Mouse (Mus musculus) adipocyte (in vitro differentiated cells): ENCODE results near the gene Samd8.

ENCODE experiments used
- DNase-seq: peaks from one replicate; pipeline ENCODE4 v3.0.0-alpha.2; 2016; ENCODE audit warnings: low spot score

The Samd8 gene

GRCm38 (mm10) chr14:21746251-21746650, 4.1 kb upstream of the Samd8 start:
- DNase-seq = no peak

GRCm38 (mm10) chr14:21746846-21747245, 3.5 kb upstream of the Samd8 start:
- DNase-seq = no peak

- DNase-seq = no peak
Measured at GRCm38 (mm10) chr14:21747436-21748141, 2.7 kb upstream of the Samd8 start.

- peak; percentile 45 for DNase-seq
Measured at GRCm38 (mm10) chr14:21748142-21748870, 2.0 kb upstream of the Samd8 start.

GRCm38 (mm10) chr14:21750881-21751542, 681 bp downstream of the Samd8 start, which contains the start of gene Dusp13:
Gene Dusp13 (minus strand): TSS chr14:21751181.
- peak; percentile 60 for DNase-seq

GRCm38 (mm10) chr14:21752411-21752810, 2.1 kb downstream of the Samd8 start:
- DNase-seq = no peak

- no peak for DNase-seq
Measured at GRCm38 (mm10) chr14:21753367-21753766, 3.0 kb downstream of the Samd8 start.

GRCm38 (mm10) chr14:21761560-21761959, 11.2 kb downstream of the Samd8 start:
- no peak for DNase-seq

- DNase-seq = no peak
Measured at GRCm38 (mm10) chr14:21763736-21764135, 13.4 kb downstream of the Samd8 start.

- no peak for DNase-seq
Measured at GRCm38 (mm10) chr14:21764646-21765045, 14.3 kb downstream of the Samd8 start.

GRCm38 (mm10) chr14:21765754-21766397, 15.5 kb downstream of the Samd8 start:
- no peak for DNase-seq

- DNase-seq = no peak
Measured at GRCm38 (mm10) chr14:21766398-21766958, 16.1 kb downstream of the Samd8 start.

GRCm38 (mm10) chr14:21772506-21773281, 22.4 kb downstream of the Samd8 start:
- DNase-seq = no peak

GRCm38 (mm10) chr14:21773946-21774345, 23.6 kb downstream of the Samd8 start:
- DNase-seq = no peak

GRCm38 (mm10) chr14:21776201-21776600, 25.9 kb downstream of the Samd8 start:
- no peak for DNase-seq

- DNase-seq = no peak
Measured at GRCm38 (mm10) chr14:21786500-21786899, 36.2 kb downstream of the Samd8 start.

- no peak for DNase-seq
Measured at GRCm38 (mm10) chr14:21787374-21787773, 37.0 kb downstream of the Samd8 start.

- DNase-seq = no peak
Measured at GRCm38 (mm10) chr14:21788121-21788520, 37.8 kb downstream of the Samd8 start.

GRCm38 (mm10) chr14:21790585-21791251, 40.4 kb downstream of the Samd8 start:
- DNase-seq = no peak

- no peak for DNase-seq
Measured at GRCm38 (mm10) chr14:21791722-21792121, 41.4 kb downstream of the Samd8 start.

- no peak for DNase-seq
Measured at GRCm38 (mm10) chr14:21792250-21792649, 41.9 kb downstream of the Samd8 start.
